Mouse (Mus musculus) WW6 (cell line): ENCODE measurements around the gene Dbil5.

ENCODE experiments used
- DNase-seq: peaks from one replicate; pipeline ENCODE4 v3.0.0-alpha.2; 2013; ENCODE audit warnings: low read depth, low spot score

Gene Dbil5

DNA sequence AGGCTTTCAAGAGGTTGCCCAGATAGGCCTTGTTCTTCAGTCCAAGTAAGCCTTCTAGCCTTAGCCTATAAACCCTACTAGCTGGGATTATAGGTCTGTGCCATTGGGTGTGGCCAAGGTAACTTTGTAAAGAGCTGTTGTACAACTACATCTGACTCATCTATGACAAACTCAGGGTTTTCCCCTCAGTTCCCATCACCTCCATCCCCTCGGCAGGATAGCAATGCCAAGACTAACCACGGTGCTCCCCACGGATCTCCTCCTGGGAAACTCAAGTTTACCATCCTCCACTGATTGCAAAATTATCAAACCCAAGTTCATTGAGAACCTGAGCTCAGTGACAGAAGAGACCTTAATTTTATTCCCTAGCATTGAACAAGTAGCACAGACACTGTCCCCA is 18.7 kb downstream of the Dbil5 start:
- no peak for DNase-seq

DNA sequence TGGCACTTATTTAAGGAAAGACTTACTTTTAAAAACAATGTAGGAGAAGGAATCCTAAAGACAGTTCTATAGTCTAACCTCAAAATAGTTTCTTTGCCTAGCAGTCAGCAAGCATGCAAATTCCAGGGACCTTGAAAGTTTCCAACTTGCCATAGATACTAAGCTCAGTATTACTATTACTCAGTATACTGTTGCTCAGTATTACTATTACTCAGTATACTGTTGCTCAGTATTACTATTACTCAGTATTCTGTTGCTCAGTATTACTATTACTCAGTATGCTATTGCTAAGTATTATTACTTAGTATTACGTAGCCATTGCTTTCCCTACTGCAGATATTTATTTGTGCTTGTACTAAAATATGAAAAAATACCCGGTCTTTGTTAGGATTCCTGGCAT is 22.3 kb downstream of the Dbil5 start:
- no peak for DNase-seq

DNA sequence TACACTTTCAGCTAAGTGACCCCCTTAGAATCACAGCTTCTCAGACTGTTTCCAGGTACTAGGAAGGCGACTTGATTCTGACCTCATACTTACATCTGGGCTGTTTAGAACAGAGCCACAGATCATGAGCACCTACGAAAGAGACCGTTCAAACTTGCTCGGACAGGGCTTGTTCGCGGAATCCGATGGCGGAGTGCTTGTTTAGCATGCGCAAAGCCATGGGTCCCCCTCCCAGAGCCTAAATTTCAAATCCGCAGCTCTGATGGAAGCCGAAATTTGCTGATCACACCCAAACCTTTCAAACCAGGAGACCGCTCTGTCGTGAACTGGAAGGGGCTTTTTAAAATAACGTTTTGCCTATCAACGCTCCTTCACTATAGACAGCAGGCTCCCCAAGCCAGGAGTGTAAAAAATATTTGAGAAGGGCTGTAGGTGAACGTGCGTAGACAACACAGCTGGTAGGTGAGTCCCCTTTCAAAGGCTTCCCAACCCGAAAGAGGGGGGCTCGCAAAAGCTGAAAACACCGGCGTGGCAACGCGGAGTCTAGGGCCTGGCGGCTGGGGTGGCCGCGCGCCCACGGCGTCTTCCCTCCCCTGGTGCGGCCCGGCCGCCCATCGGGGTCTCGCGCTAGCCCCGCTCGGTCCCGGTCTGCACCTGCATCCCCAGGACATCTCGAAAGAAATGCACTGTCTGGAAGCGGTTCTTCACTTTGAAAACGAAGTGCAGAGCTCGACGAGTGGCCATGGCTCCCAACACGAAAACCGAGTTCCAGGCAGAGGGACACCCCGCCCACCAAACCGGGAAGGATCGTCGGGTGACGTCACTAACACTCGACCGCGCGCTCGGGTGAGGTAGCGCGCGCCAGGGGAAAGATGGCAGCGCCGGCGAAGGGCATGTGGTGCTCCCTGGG is 25.7 kb downstream of the Dbil5 start, which contains the start of the genes Mrm3 and Glod4:
Gene Mrm3 (plus strand): TSS at position 815 of the 910 bp plus-strand sequence.
Gene Glod4 (minus strand): TSS at position 825 of the 910 bp plus-strand sequence.
- peak; percentile 88 for DNase-seq

DNA sequence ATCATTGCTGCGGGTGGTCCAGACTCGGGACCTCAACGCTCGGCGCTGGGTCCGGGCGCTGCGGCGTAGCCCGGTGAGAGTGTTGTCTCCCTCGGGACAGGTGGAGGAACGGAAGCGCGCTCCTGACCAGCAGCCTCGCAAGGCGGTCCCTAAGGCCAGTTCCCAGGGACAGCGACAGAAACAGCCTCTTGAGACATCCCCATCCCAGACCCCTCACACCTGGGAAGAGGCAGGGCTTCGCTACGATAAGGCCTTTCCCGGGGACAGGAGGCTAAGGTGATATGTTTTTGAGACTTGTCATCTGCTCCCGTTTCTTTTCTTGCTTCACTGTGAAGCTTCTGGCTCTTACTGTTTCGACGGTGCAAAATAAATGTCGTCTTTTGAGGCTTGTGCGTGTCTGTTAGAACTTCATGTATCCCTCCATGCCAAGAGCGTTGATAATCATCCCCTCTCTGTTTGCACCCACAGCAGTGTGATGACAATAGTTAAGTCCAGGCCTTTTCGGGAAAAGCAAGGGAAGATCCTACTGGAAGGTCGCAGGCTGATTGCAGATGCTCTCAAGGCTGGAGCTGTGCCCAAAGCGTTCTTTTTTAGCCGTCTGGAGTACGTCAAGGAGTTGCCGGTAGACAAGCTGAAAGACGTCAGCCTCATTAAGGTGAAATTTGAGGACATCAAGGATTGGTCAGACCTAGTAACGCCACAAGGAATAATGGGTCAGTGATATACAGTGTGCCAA is 26.6 kb downstream of the Dbil5 start:
- no peak for DNase-seq

DNA sequence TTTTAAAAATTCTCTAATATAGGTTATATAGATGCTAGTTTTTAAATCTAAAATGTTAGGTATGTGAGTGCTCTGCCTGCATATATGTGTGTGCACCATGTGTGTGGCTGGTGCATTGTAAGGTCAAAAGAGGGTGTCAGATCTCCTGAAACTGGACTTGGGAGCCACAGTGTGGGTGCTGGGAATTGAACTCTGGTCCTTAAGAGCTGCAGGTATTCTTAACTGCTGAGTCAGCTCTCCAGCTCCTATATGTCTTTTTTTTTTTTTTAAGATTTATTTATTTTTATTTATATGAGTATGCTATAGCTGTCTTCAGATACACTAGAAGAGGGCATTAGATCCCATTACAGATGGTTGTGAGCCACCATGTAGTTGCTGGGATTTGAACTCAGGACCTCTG is 29.0 kb downstream of the Dbil5 start:
- DNase-seq: no peak

DNA sequence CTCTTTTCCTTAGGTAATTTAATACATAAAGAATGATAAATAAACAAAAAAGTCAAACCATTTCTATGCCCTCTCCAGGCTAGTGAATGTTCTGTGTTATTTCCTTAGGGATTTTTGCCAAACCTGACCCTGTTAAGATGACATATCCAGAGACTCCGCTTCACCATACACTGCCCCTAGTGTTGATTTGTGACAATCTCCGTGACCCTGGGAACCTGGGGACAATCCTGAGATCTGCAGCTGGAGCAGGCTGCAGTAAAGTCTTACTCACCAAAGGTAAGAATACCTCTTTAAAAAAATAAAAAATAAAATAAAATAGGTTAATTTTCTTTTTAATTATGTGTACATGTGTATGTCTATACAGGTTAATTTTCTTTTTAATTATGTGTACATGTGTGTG is 29.8 kb downstream of the Dbil5 start:
- no peak for DNase-seq

DNA sequence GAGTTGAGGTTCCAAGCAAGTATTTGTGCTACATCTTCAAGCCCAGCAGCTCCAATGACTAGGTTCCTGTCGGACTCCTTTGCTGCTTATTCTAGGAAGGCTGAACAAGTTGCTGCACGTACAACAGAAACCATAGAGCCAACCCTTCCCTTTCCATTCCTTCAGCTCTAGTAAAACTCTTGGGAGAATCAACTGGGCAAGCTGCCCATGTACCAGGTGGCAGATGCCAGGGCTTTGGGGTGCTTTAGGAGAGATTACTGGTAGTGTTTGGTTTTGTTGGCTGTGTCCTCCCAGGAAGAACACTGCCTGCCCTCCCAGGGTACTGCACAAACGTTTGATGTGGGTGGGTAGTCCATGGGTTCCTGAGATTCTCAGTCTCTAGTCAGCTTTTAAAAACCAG is 34.6 kb downstream of the Dbil5 start:
- no peak for DNase-seq

DNA sequence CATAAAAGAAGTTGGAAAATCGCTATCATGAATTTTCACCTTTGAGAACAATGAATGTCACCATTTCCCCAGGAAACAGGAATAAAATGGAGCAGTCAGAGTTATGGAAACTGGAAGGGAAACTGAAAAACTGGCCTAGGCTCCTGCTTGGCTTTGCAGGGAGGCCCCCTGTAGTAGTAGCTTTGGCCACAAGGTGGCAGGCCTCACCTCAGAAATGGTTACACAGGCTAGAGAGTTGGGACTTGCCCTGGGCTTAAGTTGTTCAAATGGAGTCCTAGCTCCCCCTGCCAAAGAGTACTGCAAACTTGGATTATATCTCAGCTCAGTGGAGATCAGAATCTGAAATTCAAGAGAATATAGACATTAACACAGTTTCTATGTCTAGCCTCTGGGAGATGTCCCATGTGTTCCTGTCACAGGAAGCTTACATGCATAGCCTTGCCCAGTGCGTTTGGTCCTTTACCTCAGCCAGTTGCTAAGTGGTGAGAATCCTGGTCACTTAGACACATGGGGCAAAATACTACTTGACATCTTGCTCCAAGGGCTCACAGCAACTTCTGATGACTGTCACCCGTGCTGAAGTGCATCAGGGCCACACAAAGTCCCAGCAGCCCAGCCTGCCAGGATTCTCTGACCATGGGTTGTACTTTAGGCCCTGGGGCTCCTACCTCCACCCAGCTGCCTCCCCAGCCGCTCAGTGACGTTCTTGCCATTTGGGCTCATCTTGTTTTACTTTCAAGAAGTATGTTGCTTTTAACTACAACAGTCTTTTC is 35.9 kb downstream of the Dbil5 start:
- DNase-seq: no peak

DNA sequence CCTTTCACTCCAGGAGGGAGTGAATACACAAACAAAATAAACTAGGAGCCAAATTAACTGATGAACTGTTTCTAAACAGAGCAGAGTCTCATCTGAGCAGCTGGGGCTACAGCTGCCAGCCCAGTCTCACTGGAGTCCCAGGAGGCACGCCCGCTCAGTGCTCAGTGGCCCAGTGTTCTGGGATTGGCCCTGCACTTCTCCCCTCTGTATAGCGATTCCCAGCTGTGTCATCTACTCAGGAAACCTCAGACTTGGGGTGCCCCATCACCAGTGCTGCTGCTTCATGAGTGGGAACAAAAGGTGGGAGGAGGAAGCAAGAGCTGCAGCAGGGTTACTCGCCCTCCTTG is 36.5 kb downstream of the Dbil5 start:
- no peak for DNase-seq

DNA sequence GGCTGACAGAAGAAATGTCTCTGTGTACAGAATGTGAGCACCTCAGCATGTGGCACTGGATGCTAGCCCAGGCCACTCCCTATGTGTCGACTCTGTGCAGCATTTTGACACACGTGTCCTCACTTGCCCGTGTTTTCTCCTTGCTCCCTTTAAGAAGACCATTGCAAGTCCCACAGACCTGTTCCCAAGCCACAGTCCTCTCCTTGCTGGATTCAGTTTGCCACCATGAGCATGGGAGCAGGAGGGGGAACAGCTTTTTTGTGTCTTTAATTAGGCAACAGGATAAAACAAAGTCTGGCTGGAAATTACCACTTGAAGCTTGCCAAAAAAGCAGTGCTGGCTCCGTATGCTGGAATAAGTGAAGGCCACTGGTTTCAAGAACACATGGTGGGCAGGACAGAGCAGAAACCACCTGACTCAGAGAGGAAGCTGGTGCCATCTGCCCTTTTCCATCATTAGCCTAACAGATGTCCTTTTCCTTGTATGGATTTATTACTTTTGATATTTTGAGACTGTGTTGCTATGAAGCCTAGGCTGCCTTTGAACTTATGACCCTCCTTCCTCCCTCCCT is 38.1 kb downstream of the Dbil5 start:
- DNase-seq: no peak

DNA sequence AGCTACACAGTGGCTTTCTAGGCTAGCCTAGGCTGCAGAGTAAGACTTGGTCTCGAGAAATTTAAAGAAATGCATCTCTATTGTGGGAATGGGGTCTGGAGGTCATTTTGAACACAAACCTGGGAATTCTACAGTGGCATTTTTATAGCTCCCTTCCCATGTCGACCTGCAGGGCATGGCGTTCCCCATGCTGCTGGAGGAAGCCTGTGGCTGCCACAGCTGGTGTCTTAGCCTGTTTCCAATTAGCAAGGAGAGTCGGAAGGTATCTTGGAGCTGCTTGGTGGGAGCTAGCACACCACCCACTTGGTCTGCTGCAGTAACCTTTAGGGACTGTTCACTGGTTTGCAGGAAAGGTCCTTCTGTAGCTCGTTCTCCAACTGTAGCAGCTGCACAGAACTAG is 38.7 kb downstream of the Dbil5 start:
- DNase-seq: no peak

DNA sequence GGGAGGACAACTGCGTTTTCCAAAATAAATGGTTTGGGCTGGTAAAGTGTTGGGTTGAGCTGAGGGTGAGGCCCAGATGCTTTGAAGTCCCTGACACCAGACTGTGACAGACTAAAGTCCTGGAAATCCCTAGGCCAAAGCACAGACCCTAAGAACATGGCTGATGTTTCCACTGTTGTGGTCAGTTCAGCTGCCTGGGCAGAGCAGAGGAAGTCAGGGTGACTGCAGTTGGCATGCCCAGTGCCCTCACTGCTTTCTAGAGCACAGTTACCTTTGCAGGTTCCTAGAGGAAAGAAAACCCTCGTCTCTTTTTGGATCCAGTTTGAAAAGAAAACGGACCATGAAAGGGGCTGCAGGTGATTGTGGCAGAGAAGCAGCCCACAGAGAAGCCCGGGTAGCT is 40.0 kb downstream of the Dbil5 start:
- no peak for DNase-seq

DNA sequence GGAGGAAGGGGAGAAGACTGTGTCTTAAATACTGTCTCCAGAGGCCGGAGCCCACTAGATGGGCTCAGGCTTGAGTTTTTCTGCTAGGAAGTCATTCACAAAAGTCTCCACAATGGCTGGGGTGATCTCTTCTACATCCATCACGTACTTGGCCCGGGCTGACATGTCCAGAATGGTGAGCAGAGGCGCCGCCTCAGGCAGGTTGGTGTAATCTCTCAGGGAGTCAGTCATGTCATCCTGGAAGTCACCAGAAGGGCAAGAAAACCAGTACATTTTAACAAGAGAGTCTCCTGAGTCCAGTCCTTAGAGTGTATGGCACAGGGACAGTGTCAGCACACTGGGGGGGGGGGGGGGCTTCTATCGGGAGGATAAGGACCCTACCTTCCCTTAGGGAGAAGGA is 41.1 kb downstream of the Dbil5 start:
- no peak for DNase-seq

DNA sequence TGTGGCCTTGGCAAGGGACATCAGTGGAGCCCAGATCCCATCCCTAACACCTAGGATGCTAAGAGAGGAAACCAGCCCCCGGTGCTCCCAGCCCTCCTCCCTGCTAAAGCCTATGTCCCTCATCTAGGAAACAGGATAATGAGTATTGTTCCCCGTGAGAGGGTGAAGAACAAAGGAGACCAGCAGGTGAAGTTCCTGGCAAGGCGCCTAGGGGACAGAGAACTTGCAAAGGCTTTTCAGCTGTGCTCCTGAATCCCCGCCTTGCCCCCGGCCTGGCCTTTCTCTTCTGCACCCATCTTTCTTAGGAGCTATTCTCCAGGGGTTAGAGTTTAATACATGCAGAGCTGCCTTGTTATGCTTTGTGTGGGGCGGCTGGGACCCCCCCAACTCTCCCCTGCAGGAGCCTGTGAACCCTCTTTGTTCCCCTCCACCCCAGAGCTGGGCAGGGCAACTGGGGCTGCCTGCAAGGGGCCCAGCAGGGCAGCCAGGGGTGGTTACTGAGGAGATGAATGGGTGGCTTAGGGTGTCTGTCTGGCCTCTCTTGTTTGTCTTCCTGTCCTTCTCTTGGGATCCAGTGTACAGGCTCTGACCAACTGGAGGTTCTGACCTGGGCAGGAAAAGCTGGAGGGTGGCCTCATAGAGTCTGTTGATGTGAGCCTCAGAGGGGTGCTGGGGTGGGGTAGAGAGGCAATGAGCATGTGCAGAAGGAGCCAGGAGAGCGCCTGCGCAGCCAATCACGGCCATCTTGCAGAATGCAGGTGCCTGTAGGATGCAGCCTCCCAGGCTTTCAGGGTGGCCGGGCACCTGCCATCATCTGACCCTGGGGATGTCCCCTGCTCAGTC is 43.0 kb downstream of the Dbil5 start:
- DNase-seq: no peak

DNA sequence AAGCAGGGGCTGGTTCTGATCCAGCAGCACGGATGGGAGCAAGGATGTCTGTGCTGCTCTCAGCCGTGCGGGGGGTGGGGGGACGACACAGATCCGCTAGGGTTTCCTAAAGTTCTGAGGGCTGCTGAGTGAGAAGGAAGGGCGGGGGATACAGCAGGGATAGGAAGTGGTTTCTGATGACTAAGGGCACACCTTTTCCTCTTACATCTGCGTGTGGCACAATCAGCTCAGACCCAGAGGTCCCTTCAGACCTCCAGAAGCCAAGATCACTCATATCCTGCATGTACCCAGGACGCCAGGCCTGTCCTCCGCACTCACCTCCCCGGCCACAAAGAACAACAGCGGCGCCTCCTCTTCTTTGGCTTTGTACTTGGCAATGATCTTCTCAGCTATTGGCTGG is 43.8 kb downstream of the Dbil5 start:
- no peak for DNase-seq

DNA sequence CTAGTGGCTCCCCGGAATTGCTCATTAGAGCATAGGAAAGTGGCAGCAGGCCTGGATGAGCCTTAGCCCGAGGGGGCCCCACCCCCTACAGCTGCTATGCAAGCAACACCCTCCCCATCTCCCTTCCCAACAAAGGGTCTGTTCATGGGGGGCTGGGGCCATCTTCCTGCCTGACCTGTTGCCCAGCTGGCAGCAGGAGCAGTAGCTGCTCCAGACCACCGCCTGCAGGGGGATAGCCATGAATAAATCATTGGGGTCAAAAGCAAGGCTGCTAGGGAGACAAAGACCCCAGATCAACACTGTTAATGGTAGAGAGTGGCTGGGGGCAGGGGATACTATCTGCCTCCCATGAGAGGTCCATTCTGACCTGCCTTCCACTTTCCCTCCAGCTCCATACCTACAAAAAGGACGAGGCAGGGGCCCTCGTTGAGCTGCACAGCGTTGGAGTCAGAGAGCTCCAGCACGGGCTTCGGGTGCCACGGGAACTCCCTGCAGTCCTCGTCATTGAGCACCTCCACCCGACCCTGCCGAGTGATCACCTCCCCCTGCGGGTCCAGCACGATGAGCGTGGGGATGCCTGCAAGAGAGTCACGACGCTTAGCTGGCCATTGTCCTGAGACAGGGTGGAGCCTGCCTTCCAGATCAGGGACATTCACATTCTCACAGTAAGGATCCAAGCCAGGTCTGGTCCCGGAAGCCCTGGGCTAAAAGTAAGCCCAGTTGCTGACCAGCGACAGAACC is 45.4 kb downstream of the Dbil5 start:
- DNase-seq: no peak

DNA sequence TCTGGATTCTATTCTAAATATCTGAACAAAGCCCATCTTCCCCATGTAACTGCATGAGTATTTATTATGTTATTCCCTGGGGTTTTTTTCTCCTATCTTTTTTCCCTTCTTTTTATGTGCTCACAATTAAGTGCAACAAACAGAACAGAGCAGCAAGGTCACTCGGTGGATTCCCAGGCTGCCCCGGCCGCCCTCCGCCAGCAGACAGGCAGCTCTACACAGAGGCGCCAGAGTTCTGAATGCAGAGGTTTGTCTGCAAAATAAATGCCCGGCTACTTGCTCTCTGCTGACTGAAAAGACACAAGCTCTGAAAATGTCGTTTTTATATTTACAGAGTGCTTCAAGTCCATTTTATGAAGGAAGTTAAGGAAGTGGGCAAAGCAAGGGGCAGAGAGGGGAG is 50.1 kb downstream of the Dbil5 start:
- DNase-seq: no peak

DNA sequence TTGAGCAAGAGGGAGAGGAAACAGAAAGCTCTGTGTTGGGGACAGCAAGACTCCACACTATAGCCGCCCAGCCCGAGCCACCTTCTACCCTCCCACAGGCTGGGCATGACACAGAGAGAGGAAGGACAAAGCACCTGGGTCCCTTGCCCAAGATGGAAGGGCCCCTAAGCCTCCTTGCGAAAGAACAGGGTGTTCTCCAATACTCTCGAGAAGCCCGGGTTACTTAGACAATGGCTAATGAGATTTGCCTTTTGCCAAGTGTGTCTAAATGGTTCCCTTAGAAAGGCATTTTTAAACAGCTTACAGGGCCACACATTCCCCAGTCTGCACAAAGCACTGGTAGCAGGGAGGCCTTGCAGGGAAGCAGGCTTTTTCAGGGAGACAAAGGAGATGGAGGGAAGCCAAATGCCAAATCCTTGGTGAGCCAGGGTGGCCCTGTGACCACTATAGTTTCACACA is 50.6 kb downstream of the Dbil5 start:
- DNase-seq: no peak
